Mouse (Mus musculus): ENCODE measurements at regions not wholly inside any gene's neighbourhood (a gene's known extent, or its start where the extent isn't known, plus 50 kb on each side); places are given as distances from the start of the nearest gene placed in this dataset.

- no peak for DNase-seq (ENCODE audit: low spot score)
Observed at GRCm38 (mm10) chr16:29800457-29800856, 221.3 kb downstream of the Opa1 start.

- no peak for DNase-seq (ENCODE audit: low spot score)
Observed at GRCm38 (mm10) chr16:29802085-29802484, 223.0 kb downstream of the Opa1 start.

GRCm38 (mm10) chr16:29802603-29803002, 223.5 kb downstream of the Opa1 start:
- no peak for DNase-seq (ENCODE audit: low spot score)

GRCm38 (mm10) chr16:29807859-29808258, 228.7 kb downstream of the Opa1 start:
- no peak for DNase-seq (ENCODE audit: low spot score)

- no peak for DNase-seq (ENCODE audit: low spot score)
Observed at GRCm38 (mm10) chr16:29808851-29809250, 229.7 kb downstream of the Opa1 start.

- no peak for DNase-seq (ENCODE audit: low spot score)
Observed at GRCm38 (mm10) chr16:29813411-29814038, 234.4 kb downstream of the Opa1 start.

GRCm38 (mm10) chr16:29814039-29814438, 234.9 kb downstream of the Opa1 start:
- DNase-seq (ENCODE audit: low spot score) = peak; percentile 71

GRCm38 (mm10) chr16:29814655-29815054, 235.5 kb downstream of the Opa1 start:
- DNase-seq (ENCODE audit: low spot score) = no peak

GRCm38 (mm10) chr16:29815200-29815599, 236.1 kb downstream of the Opa1 start:
- DNase-seq (ENCODE audit: low spot score) = no peak

GRCm38 (mm10) chr16:29815632-29816337, 236.7 kb downstream of the Opa1 start:
- no peak for DNase-seq (ENCODE audit: low spot score)

- DNase-seq (ENCODE audit: low spot score) = peak; percentile 70
Observed at GRCm38 (mm10) chr16:29816681-29817369, 237.7 kb downstream of the Opa1 start.

GRCm38 (mm10) chr16:29818807-29819440, 239.8 kb downstream of the Opa1 start:
- DNase-seq (ENCODE audit: low spot score) = no peak

GRCm38 (mm10) chr16:29820704-29821103, 241.6 kb downstream of the Opa1 start:
- no peak for DNase-seq (ENCODE audit: low spot score)

GRCm38 (mm10) chr16:29822110-29822509, 242.1 kb upstream of the Hes1 start:
- no peak for DNase-seq (ENCODE audit: low spot score)

GRCm38 (mm10) chr16:29822843-29823401, 241.3 kb upstream of the Hes1 start:
- no peak for DNase-seq (ENCODE audit: low spot score)

GRCm38 (mm10) chr16:29826927-29827326, 237.3 kb upstream of the Hes1 start:
- DNase-seq (ENCODE audit: low spot score) = no peak

GRCm38 (mm10) chr16:29827776-29828175, 236.4 kb upstream of the Hes1 start:
- DNase-seq (ENCODE audit: low spot score) = no peak

GRCm38 (mm10) chr16:29829457-29829856, 234.7 kb upstream of the Hes1 start:
- no peak for DNase-seq (ENCODE audit: low spot score)

- no peak for DNase-seq (ENCODE audit: low spot score)
Observed at GRCm38 (mm10) chr16:29830101-29830500, 234.1 kb upstream of the Hes1 start.

GRCm38 (mm10) chr16:29833298-29833697, 230.9 kb upstream of the Hes1 start:
- no peak for DNase-seq (ENCODE audit: low spot score)

GRCm38 (mm10) chr16:29833875-29834274, 230.3 kb upstream of the Hes1 start:
- no peak for DNase-seq (ENCODE audit: low spot score)

- DNase-seq (ENCODE audit: low spot score) = no peak
Observed at GRCm38 (mm10) chr16:29834669-29835068, 229.5 kb upstream of the Hes1 start.
